In the genomic region with DNA sequence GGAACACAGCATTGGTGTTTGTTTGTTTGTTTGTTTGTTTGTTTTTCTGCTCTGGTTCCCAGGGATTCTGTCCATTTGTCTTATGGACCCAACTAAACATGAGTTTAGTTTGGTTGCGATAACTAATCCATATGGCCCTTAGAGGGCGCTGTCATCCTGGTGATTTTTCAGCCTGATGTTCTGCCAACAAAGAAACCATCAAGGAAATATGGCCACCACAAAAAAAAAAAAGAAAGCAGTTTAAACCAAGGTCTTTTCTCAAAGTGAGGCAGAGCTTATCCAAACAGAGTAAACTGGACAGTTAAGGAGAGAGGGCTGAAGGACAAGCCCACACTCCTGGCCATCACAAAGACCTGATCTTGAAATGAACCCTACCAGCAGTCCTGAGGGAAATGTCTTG, we compare ENCODE assay signal across 8 mouse cellular contexts.
A peak's percentile ranks its signal among the peaks of the same experiment; 100 is the strongest.
DNase-seq lines count a peak whose midpoint lies in the region; ATAC-seq and TF ChIP-seq lines count a peak whose summit lies in the region.
"Had no signal": no experiment of that assay in that cellular context is flagged by ENCODE, and none has a peak within 500 bp of the region (broad histone marks: within the 10 kb centered on the region; RNA-seq: fewer than 3 reads in every experiment).

No protein-coding gene starts in this region.

- 0 out of 2 replicates have a peak, but pooled peaks have one; percentile 19 for TF ChIP-seq CTCF in kidney, adult 2 months (conservative IDR thresholded peaks at IDR 0.05; ENCODE audit: insufficient read depth, insufficient read length, low read depth, low read length)
- peak; percentile 68; the same call in 1 of the 2 replicates for TF ChIP-seq CTCF in brain, embryonic 14.5 days (IDR thresholded peaks at IDR 0.05; ENCODE audit: borderline replicate concordance, extremely low read depth, insufficient read depth, insufficient read length)

- no peaks in the 10 kb centered on the region for H3K4me1 ChIP-seq in kidney, adult 2 months (ENCODE audit: control insufficient read depth, insufficient read depth, low read length)
- H3K4me1 ChIP-seq in kidney, embryonic 16.5 days (ENCODE audit: insufficient read depth, low read length) = no peaks in the 10 kb centered on the region
- no peaks in the 10 kb centered on the region for H3K4me1 ChIP-seq in limb, embryonic 14.5 days (ENCODE audit: control insufficient read depth, insufficient read depth, low read length)
- H3K4me1 ChIP-seq: lung, embryonic 15.5 days had no signal

- TF ChIP-seq POLR2A in kidney, adult 2 months (IDR thresholded peaks at IDR 0.05; ENCODE audit: low read depth, low read length) = no peak
- no peak for TF ChIP-seq POLR2A in brain, embryonic 14.5 days (IDR thresholded peaks at IDR 0.05; ENCODE audit: borderline replicate concordance, extremely low read depth, insufficient read depth, insufficient read length, poor library complexity, severe bottlenecking)
- TF ChIP-seq POLR2A in limb, embryonic 14.5 days (IDR thresholded peaks at IDR 0.05; ENCODE audit: borderline replicate concordance, extremely low read depth, insufficient read depth, insufficient read length) = no peak

- peak; percentile 32 for DNase-seq in kidney, adult 2 months
- DNase-seq in MEL-GATA-1-ER (ENCODE audit: extremely low read depth, low read depth) = peak; percentile 12
- peak; percentile 85 for DNase-seq in brain, embryonic 14.5 days (ENCODE audit: low read depth)
- DNase-seq in frontal cortex, postnatal 36 days (ENCODE audit: low spot score in 2 of 2) = peak; percentile 48 to 73
- peak; percentile 73 for DNase-seq in limb, embryonic 14.5 days (ENCODE audit: low spot score)
- DNase-seq in testis, postnatal 10 days (ENCODE audit: low spot score) = peak; percentile 69

- no peak overlapping the region for H3K4me2 ChIP-seq in kidney, embryonic 16.5 days (replicated peaks; ENCODE audit: low read depth, low read length)
- H3K4me2 ChIP-seq in limb, embryonic 14.5 days (replicated peaks; ENCODE audit: low read depth, low read length, severe bottlenecking) = no peak overlapping the region
- H3K4me2 ChIP-seq: lung, embryonic 15.5 days had no signal

- no peak overlapping the region for H3K9ac ChIP-seq in kidney, embryonic 16.5 days (replicated peaks; ENCODE audit: low read length)
- H3K9ac ChIP-seq in limb, embryonic 14.5 days (ENCODE audit: low read depth, low read length, severe bottlenecking) = no peak overlapping the region
- H3K9ac ChIP-seq: lung, embryonic 15.5 days had no signal

- ATAC-seq in kidney, embryonic 16.5 days (ENCODE audit: low FRiP score, low TSS enrichment) = no peak
- ATAC-seq in limb, embryonic 14.5 days (ENCODE audit: low FRiP score, low read depth) = no peak

- no peaks in the 10 kb centered on the region for H3K27me3 ChIP-seq in kidney, adult 2 months (replicated peaks; ENCODE audit: control insufficient read depth, insufficient read depth, low read length)
- H3K27me3 ChIP-seq in kidney, embryonic 16.5 days (ENCODE audit: insufficient read depth, low read length) = no peaks in the 10 kb centered on the region
- H3K27me3 ChIP-seq in limb, embryonic 14.5 days (ENCODE audit: control insufficient read depth, insufficient read depth, low read length) = no peaks in the 10 kb centered on the region
- H3K27me3 ChIP-seq: lung, embryonic 15.5 days had no signal

- H3K9me3 ChIP-seq in kidney, embryonic 16.5 days (ENCODE audit: low read length) = no peaks in the 10 kb centered on the region
- no peaks in the 10 kb centered on the region for H3K9me3 ChIP-seq in limb, embryonic 14.5 days (ENCODE audit: control insufficient read depth, low read length)
- H3K9me3 ChIP-seq: lung, embryonic 15.5 days had no signal

- no peak overlapping the region for H3K4me3 ChIP-seq in kidney, adult 2 months (ENCODE audit: insufficient read depth, low read depth, low read length)
- no peak overlapping the region for H3K4me3 ChIP-seq in kidney, embryonic 16.5 days (ENCODE audit: low read length)
- no peak overlapping the region for H3K4me3 ChIP-seq in limb, embryonic 14.5 days (replicated peaks; ENCODE audit: low read length)
- H3K4me3 ChIP-seq: lung, embryonic 15.5 days had no signal

- H3K27ac ChIP-seq in kidney, adult 2 months (ENCODE audit: insufficient read depth, low read depth, low read length) = no peak overlapping the region
- no peak overlapping the region for H3K27ac ChIP-seq in kidney, embryonic 16.5 days (ENCODE audit: low read length)
- H3K27ac ChIP-seq in limb, embryonic 14.5 days (replicated peaks; ENCODE audit: low read depth, low read length) = no peak overlapping the region
- H3K27ac ChIP-seq: lung, embryonic 15.5 days had no signal

- no peaks in the 10 kb centered on the region for H3K36me3 ChIP-seq in kidney, adult 2 months (ENCODE audit: control insufficient read depth, insufficient read depth, low read length)
- H3K36me3 ChIP-seq in kidney, embryonic 16.5 days (ENCODE audit: insufficient read depth, low read length) = no peaks in the 10 kb centered on the region
- no peaks in the 10 kb centered on the region for H3K36me3 ChIP-seq in limb, embryonic 14.5 days (ENCODE audit: control insufficient read depth, insufficient read depth, low read length)
- H3K36me3 ChIP-seq: lung, embryonic 15.5 days had no signal

- 14% methylated on average over 2 of the region's 2 CpGs for WGBS in kidney, adult 2 months
- WGBS in kidney, embryonic 16.5 days = 14% methylated on average over 2 of the region's 2 CpGs
- 16% methylated on average over 2 of the region's 2 CpGs for WGBS in limb, embryonic 14.5 days

Comparison
In these comparisons a context has a peak if more than half of its experiments do, and no peak if none do; other contexts are left out.
1. DNase-seq: peak in every context shown above with its lines; median percentile 85 in brain, embryonic 14.5 days; 73 in limb, embryonic 14.5 days; 69 in testis, postnatal 10 days; 60 in frontal cortex, postnatal 36 days; 32 in kidney, adult 2 months; 12 in MEL-GATA-1-ER.